Mouse (Mus musculus): ENCODE results near the gene Zscan26. TPM values are rescaled to one million over a fixed set of nuclear protein-coding genes. Genes with fewer than 3 reads are reported as not detected.

Gene Zscan26
- 15.1 and 17.5 TPM in 2 replicates for polyA plus RNA-seq (2015; fragmentation: Nextera tagmentation; extraction: Ambion mirVana)

DNA sequence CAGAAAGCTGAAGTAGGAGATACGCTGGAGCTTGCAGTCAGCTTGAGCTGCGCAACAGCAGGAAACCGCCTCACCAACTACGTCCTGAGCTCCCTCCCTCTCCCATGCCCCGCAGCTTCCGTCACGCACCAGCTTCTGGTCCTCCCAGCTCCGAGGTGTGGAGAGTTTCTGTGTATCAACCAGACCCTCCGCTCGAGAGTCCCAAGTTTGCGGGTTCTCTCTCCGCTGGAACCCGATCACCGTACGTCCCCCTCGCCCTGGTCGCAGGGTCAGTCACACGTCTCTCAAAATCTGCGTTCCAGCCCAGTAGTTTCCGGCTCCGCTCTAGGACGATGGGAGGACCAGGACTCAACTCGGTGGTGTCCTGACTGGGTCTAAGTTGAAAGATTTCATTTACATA lies at the start of gene Zscan26:
Gene Zscan26, minus strand, starts transcription at position 282 of the 400 bp plus-strand sequence.

DNA sequence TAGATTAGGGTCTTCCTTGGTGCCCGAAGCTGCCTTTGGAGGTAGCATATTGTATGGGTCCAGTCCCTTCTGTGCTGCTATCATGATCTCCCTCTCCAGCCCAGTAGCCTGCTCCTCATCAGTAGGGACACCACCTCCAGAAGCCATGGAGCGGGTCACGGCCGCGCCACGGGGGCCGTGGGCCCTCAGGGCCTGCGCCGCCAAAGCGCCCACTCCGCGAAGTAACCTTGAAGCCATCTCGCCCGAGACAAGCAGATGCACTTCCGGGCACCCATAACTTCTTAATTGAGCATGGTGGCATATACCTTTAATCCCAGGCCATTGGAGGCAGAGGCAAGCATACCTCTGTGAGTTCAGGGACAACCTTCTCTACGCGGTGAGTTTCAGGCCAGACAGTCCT lies 47.7 kb upstream of the Zscan26 start, which contains the start of gene Gm11273:
Gene Gm11273, minus strand, starts transcription at position 237 of the 400 bp plus-strand sequence.

DNA sequence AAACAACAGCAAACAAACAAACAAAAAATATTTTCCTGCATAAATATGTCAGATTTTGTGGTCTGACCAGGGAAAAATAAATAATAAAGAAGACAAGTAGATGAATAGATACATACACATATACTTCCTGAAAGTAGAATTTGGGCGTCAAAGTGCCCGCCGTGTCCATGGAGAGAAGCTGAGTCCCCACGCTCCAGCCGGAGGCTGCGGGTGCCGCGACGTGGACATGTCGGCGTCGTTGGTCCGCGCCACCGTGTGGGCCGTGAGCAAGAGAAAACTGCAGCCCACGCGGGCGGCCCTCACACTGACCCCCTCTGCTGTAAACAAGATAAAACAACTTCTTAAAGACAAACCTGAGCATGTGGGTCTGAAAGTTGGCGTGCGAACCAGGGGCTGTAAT lies 41.5 kb upstream of the Zscan26 start, which contains the start of gene AK157302:
Gene AK157302, plus strand, starts transcription at position 144 of the 400 bp plus-strand sequence.

DNA sequence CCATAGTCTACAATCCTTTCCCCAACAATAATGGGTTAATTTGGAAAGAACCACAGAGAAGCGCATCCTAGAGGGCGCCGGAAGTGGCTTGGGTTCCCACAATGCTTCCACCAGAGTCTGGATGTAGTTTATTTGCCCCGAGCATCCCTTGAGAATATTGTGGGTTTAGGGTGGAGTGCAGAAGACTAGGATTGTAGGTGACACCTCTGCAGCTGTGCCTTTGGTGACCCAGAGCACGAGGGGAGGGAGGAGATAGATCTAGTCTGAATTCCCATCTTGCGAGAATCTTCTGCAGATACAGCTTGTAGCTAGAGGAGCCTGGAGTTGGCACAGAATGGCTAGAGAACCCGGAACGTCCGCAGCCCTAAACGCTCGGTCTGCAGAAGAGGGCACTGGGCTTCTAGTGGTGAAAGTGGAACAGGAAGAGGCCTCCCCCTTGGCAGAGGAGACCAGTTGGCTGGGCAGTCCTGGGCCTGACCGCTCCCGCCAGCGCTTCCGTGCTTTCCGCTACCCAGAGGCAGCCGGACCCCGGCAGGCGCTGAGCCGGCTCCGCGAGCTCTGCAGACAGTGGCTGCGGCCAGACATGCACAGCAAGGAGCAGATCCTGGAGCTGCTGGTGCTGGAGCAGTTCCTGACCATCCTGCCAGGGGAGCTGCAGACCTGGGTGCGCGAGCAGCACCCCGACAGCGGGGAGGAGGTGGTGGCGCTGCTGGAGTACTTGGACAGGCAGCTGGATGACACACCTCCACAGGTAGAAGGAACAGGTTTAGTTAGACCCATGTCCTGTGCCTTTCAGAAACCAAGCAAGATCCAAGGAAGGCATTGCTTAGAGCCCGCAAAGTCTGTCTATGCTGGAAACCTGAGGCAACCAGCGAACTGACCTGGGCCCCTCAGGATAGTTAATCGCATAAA lies 25.5 kb upstream of the Zscan26 start, which contains the start of the genes Zkscan4 and Gm10065:
Gene Zkscan4, plus strand, starts transcription at position 149 of the 912 bp plus-strand sequence.
Gene Gm10065, minus strand, starts transcription at position 683 of the 912 bp plus-strand sequence.

DNA sequence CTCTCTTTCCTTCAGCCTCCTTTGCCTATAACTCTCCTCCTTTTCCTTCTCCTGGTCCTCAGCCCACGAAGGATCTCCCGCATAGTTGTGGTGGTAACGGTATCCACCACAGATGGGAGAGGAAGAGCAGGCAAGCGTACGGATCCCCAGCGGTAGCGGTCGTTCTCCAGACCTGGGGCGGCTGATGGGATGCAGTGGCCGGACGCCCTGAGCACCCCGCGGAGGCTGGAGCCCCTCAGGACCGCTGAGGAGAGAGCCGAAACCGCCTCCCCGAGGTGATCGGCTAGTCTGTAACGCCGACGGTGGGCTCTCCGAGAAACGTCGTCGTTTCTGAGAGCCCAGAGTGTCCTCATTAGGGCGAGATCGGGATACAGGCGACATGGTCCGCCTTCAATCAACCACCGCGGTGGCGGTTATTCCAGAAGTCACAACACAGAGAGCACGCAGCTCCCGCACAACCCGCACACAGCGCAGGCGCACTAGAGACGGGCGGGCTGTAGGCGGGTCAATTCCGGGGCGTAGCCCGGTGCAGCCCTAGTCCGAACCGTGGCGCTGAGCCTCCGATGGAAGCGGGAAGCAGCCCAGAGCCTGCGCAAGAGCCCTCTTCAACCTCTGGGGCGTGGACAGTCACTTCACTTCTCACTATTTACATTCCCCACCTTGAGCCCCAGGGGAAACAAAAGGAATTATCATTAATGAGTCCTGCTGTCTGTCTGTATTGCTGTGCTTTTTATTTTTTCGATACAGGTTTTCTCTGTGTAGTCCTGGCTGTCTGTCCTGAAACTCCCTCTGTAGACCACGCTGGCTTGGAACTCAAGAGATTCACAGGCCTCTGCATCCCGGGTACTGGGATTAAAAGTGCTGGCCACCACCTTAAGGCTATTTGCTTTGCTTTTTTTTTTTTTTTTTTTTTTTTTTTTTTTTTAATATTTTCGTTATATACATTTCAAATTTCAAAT lies 14.8 kb upstream of the Zscan26 start, which contains the start of gene Nkapl:
Gene Nkapl, minus strand, starts transcription at position 449 of the 959 bp plus-strand sequence.

DNA sequence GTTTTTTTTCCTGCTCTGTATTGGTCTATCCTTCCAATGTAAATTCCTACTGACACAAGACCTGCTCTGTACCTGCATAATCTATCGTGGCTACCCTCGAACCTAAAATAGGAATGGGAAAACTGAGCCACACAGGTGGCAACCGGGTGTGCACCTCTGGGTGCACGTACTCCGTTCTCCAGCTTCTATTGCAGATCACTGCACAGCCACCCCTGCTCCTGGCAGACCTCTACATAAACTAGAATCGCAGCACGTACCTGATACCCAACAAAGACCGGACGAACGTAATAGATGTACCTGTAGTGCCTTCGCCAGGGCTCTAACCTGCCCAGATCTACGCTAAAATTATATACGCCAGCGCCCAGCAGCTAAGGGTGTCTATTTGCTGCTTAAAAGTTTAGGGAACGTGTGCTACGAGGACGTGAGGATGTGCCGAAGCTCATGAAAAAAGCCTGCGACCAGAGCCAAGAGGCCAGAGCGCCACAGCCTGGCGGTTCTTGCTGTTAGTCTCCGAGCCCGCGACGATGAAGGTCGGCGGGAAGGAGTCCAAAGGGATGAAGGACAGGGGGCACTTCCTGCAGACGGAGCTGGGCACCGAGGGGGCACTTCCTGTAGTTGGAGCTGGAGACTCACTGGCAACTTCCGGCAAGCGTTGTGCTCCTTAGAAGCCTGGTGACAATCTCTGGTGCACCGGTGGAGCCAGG lies 12.9 kb downstream of the Zscan26 start, which contains the start of gene Pgbd1:
Gene Pgbd1, minus strand, starts transcription at position 556 of the 704 bp plus-strand sequence.

DNA sequence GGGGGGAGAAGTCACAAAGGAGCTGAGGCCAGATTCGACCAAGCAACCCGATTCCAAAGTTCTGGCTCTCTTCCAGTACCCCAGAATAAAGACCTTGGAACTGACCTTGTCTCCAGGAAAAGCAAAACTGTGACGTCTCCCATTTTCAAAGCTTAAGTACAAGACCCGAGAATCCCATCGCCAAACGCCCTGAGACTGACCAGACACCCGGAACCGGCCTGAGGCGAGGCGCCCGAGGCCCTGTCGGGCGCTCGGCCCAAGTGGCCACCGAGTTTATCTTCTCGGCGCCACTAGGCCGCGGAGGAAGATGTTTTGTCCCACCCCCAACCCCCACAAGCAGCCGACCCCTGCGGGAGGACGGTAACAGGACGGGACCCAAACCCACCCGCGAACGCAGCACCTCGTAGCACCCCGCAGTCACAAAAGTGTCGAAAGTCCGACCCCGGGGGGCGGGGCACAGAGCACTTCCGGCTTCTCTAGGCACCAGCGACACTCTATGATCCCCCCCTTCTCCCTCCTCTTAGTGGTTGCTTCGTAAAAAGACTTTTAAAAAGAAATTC lies 51.2 kb downstream of the Zscan26 start, which contains the start of gene Zkscan3:
Gene Zkscan3, minus strand, starts transcription at position 469 of the 560 bp plus-strand sequence.

MicroRNAs within 50 kb of the gene (microRNA counts, 519-probe panel; counts per million panel counts)
- 296 counts per million, percentile 58 among the panel's probes with 10 or more counts for microRNA mmu-miR-1896

Small RNA genes within 50 kb of the gene (microRNA-seq; reads per million reads assigned to microRNA genes)
- 0 reads per million in 2 experiments for gene Mir1896
- gene Mir6942: 0 to 0.42 reads per million in 2 experiments

Other genes with a start within 250 kb of the Zscan26 start
- gene Gpx5, start 161.0 kb downstream of the Zscan26 start, polyA plus RNA-seq (2015; fragmentation: Nextera tagmentation; extraction: Ambion mirVana): not detected in 2 replicates
- gene Gpx6, start 141.6 kb downstream of the Zscan26 start, polyA plus RNA-seq (2015; fragmentation: Nextera tagmentation; extraction: Ambion mirVana): not detected in 2 replicates
- not detected in 2 replicates for gene Olfr1367, start 106.8 kb downstream of the Zscan26 start, polyA plus RNA-seq (2015; fragmentation: Nextera tagmentation; extraction: Ambion mirVana)
- gene Zscan12, start 90.9 kb downstream of the Zscan26 start, polyA plus RNA-seq (2015; fragmentation: Nextera tagmentation; extraction: Ambion mirVana): 6.2 and 6.6 TPM in 2 replicates
- gene Zkscan3, start 51.0 kb downstream of the Zscan26 start, polyA plus RNA-seq (2015; fragmentation: Nextera tagmentation; extraction: Ambion mirVana): 28.7 and 32.5 TPM in 2 replicates
- 0.68 and 0.95 TPM in 2 replicates for gene Pgbd1, start 12.7 kb downstream of the Zscan26 start, polyA plus RNA-seq (2015; fragmentation: Nextera tagmentation; extraction: Ambion mirVana)
- 1.4 and 1.7 TPM in 2 replicates for gene Nkapl, start 14.8 kb upstream of the Zscan26 start, polyA plus RNA-seq (2015; fragmentation: Nextera tagmentation; extraction: Ambion mirVana)
- gene Zkscan4, start 25.2 kb upstream of the Zscan26 start, polyA plus RNA-seq (2015; fragmentation: Nextera tagmentation; extraction: Ambion mirVana): 1.5 and 2.0 TPM in 2 replicates
- not detected in 2 replicates for gene Gm10065, start 25.7 kb upstream of the Zscan26 start, polyA plus RNA-seq (2015; fragmentation: Nextera tagmentation; extraction: Ambion mirVana)
- 0.62 and 0.77 TPM in 2 replicates for gene AK157302, start 41.5 kb upstream of the Zscan26 start, polyA plus RNA-seq (2015; fragmentation: Nextera tagmentation; extraction: Ambion mirVana)
- 11.8 and 13.2 TPM in 2 replicates for gene Gm11273, start 47.7 kb upstream of the Zscan26 start, polyA plus RNA-seq (2015; fragmentation: Nextera tagmentation; extraction: Ambion mirVana)
- gene Zkscan8, start 77.4 kb upstream of the Zscan26 start, polyA plus RNA-seq (2015; fragmentation: Nextera tagmentation; extraction: Ambion mirVana): 2.4 TPM in 2 replicates
- gene Olfr1366, start 89.1 kb upstream of the Zscan26 start, polyA plus RNA-seq (2015; fragmentation: Nextera tagmentation; extraction: Ambion mirVana): 0.10 TPM in 1 of 2 replicates, not detected in the other
- not detected in 2 replicates for gene Olfr1535, start 106.2 kb upstream of the Zscan26 start, polyA plus RNA-seq (2015; fragmentation: Nextera tagmentation; extraction: Ambion mirVana)
- gene Olfr1364, start 128.0 kb upstream of the Zscan26 start, polyA plus RNA-seq (2015; fragmentation: Nextera tagmentation; extraction: Ambion mirVana): not detected in 2 replicates
- not detected in 2 replicates for gene Olfr1362, start 160.3 kb upstream of the Zscan26 start, polyA plus RNA-seq (2015; fragmentation: Nextera tagmentation; extraction: Ambion mirVana)
- gene Olfr11, start 188.8 kb upstream of the Zscan26 start, polyA plus RNA-seq (2015; fragmentation: Nextera tagmentation; extraction: Ambion mirVana): not detected in 2 replicates
- gene Olfr1361, start 209.7 kb upstream of the Zscan26 start, polyA plus RNA-seq (2015; fragmentation: Nextera tagmentation; extraction: Ambion mirVana): not detected in 2 replicates
- not detected in 2 replicates for gene Olfr1360, start 223.7 kb upstream of the Zscan26 start, polyA plus RNA-seq (2015; fragmentation: Nextera tagmentation; extraction: Ambion mirVana)
- gene Olfr1359, start 244.4 kb upstream of the Zscan26 start, polyA plus RNA-seq (2015; fragmentation: Nextera tagmentation; extraction: Ambion mirVana): not detected in 2 replicates